Mouse (Mus musculus): Measurements from ENCODE around the gene Armc6. TPM values are rescaled to one million over a fixed set of nuclear protein-coding genes. Genes with fewer than 3 reads are reported as not detected.

The Armc6 gene
- polyA plus RNA-seq, 1 experiment from 2014 or later = 17.8 TPM

DNA sequence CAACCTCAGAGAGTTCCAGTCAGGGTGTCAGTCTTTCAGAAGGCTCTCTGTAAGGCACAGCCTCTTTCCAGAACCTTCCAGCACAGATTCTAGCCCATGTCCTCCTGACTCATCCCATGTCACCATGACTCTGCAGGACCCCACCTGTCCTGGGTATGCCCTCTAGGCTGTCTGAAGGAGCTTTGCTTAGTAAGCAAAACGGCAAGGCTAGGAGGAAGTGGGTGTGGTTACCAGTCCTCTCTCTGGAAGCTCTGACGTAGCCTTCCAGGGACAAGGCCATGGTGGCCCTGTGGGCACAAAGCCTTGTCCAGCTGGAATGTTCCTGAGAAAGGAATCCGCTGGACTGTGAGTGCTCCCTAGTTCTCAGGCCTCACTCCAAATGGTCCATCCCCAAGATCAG, 38.7 kb upstream of the Armc6 start:
- ATAC-seq (replicated peaks; ENCODE audit: insufficient number of reproducible peaks, low FRiP score, low TSS enrichment) = 0 out of 2 replicates have a peak, but pooled peaks have one; percentile 20
- 54% methylated on average over 3 of the region's 3 CpGs for WGBS (ENCODE audit: insufficient replicate concordance)

DNA sequence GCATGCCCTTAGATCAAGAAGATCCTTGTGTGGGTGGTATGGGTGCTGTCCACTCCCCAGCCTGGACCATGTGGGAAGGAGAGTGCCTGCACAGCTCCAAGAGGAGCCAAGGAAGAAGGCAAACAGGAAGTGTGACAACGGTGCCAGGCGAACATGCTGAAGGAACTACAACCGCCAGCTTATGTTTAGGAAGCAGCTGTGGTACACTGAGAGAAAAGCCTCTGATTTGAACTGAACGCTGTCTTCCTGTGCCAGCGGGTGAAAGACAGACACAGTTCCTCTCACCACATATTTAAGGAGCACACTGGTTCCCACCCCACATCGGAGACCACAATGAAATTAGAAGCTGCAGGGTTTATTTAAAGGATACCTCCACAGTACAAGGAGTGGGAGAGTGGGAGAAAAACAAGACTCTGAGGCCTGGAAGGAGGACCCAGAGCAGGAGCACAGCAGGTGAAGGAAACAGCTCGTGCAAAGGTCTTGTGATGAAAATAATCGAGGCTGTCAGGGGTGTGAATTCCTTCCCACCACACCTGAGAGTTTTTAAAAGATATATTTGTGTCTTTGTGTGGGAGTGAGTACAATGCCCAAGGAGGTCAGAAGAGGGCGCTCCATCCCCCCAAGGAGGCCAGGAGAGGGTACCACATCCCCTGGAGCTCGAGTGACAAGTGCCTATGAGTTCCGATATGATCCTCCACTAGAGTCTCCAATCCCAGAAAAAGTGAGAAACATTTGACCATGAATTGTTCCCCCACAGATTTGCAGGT, 34.7 kb upstream of the Armc6 start:
- Histone ChIP-seq H3K36me3 (ENCODE audit: control insufficient read depth, insufficient read depth, low read length) (peaks cover 11% of the 10 kb centered on the region), H3K27ac (ENCODE audit: low read depth, low read length) (peak overlapping the region; percentile 46), H3K9me3 (replicated peaks; ENCODE audit: control insufficient read depth, low read length) (no peaks in the 10 kb centered on the region), H3K4me2 (no peak overlapping the region), H3K27me3 (ENCODE audit: control insufficient read depth, insufficient read depth, low read length) (no peaks in the 10 kb centered on the region), H3K9ac (ENCODE audit: low read depth, low read length) (no peak overlapping the region), H3K4me3 (ENCODE audit: low read depth, low read length) (no peak overlapping the region), H3K4me1 (ENCODE audit: control insufficient read depth, insufficient read depth, low read length) (peaks cover 2% of the 10 kb centered on the region; the same call in 1 of the 2 replicates)
- WGBS (ENCODE audit: insufficient replicate concordance) = 44% methylated on average over 11 of the region's 11 CpGs
- no peak for ATAC-seq (replicated peaks; ENCODE audit: insufficient number of reproducible peaks, low FRiP score, low TSS enrichment)

More for the DNA sequence above, 38.7 kb upstream of the Armc6 start:
- no peak overlapping the region for H3K4me2 ChIP-seq
- peaks cover 4% of the 10 kb centered on the region; the same call in 1 of the 2 replicates for H3K4me1 ChIP-seq (ENCODE audit: control insufficient read depth, insufficient read depth, low read length)
- no peak overlapping the region for H3K4me3 ChIP-seq (ENCODE audit: low read depth, low read length)
- H3K9me3 ChIP-seq (replicated peaks; ENCODE audit: control insufficient read depth, low read length) = no peaks in the 10 kb centered on the region
- no peaks in the 10 kb centered on the region for H3K36me3 ChIP-seq (ENCODE audit: control insufficient read depth, insufficient read depth, low read length)
- H3K27me3 ChIP-seq (ENCODE audit: control insufficient read depth, insufficient read depth, low read length) = no peaks in the 10 kb centered on the region
- H3K27ac ChIP-seq (ENCODE audit: low read depth, low read length) = no peak overlapping the region
- H3K9ac ChIP-seq (ENCODE audit: low read depth, low read length) = no peak overlapping the region; the same call in 1 of the 2 replicates

DNA sequence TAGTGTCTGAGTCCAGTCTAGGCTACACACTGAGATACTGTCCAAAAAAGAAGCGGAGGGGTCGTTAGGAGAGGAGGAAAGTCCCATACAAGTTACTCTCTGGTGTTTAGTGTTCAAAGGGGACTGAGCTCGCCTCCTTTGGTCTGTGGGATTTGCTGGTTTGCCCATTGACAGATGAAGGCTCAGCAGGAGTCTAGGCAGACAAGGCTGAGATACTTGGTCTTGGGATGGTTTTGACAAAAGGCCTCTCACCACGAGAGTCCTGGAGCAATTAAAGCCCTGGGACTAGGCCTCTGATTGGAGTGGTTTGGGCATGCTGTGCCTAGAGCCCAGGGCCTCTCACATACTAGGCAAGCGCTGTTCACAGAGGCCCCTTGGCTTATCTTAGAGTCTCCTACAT, 34.0 kb upstream of the Armc6 start:
- H3K36me3 ChIP-seq (ENCODE audit: control insufficient read depth, insufficient read depth, low read length) = peaks cover 16% of the 10 kb centered on the region
- 51% methylated on average over 5 of the region's 5 CpGs for WGBS (ENCODE audit: insufficient replicate concordance)
- peaks cover 2% of the 10 kb centered on the region; the same call in 1 of the 2 replicates for H3K4me1 ChIP-seq (ENCODE audit: control insufficient read depth, insufficient read depth, low read length)
- H3K9ac ChIP-seq (ENCODE audit: low read depth, low read length) = no peak overlapping the region
- no peak overlapping the region for H3K27ac ChIP-seq (ENCODE audit: low read depth, low read length)
- H3K9me3 ChIP-seq (replicated peaks; ENCODE audit: control insufficient read depth, low read length) = no peaks in the 10 kb centered on the region
- H3K4me2 ChIP-seq = no peak overlapping the region
- H3K27me3 ChIP-seq (ENCODE audit: control insufficient read depth, insufficient read depth, low read length) = no peaks in the 10 kb centered on the region
- no peak for ATAC-seq (replicated peaks; ENCODE audit: insufficient number of reproducible peaks, low FRiP score, low TSS enrichment)
- H3K4me3 ChIP-seq (ENCODE audit: low read depth, low read length) = no peak overlapping the region

DNA sequence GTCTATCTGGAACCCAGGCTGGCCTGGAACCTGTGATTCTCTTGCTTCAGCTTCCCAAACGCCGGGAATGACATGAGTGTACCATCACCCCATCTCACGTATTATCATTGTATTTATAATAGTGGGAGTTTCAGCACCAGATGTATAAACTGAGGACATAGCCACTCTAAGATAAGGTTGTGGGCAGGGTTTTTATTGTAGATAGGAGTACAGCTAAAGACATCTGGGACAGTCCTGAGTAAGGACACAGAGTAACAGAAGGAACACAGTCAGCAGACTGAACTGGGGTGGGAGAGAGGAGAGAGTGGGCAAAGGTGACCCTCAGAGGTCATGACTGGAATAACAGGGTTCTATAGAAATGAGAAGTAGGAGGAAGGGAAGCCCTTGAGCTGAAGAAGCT, 33.4 kb upstream of the Armc6 start:
- H3K9me3 ChIP-seq (replicated peaks; ENCODE audit: control insufficient read depth, low read length) = no peaks in the 10 kb centered on the region
- no peak for ATAC-seq (replicated peaks; ENCODE audit: insufficient number of reproducible peaks, low FRiP score, low TSS enrichment)
- no peak overlapping the region for H3K27ac ChIP-seq (ENCODE audit: low read depth, low read length)
- WGBS (ENCODE audit: insufficient replicate concordance) = 75% methylated on average over 3 of the region's 3 CpGs
- no peak overlapping the region for H3K4me3 ChIP-seq (ENCODE audit: low read depth, low read length)
- no peak overlapping the region for H3K4me2 ChIP-seq
- no peaks in the 10 kb centered on the region for H3K27me3 ChIP-seq (ENCODE audit: control insufficient read depth, insufficient read depth, low read length)
- no peak overlapping the region for H3K9ac ChIP-seq (ENCODE audit: low read depth, low read length)
- peaks cover 22% of the 10 kb centered on the region for H3K36me3 ChIP-seq (ENCODE audit: control insufficient read depth, insufficient read depth, low read length)
- 0 out of 2 replicates have a peak, but pooled peaks cover 2% of the 10 kb centered on the region for H3K4me1 ChIP-seq (ENCODE audit: control insufficient read depth, insufficient read depth, low read length)

DNA sequence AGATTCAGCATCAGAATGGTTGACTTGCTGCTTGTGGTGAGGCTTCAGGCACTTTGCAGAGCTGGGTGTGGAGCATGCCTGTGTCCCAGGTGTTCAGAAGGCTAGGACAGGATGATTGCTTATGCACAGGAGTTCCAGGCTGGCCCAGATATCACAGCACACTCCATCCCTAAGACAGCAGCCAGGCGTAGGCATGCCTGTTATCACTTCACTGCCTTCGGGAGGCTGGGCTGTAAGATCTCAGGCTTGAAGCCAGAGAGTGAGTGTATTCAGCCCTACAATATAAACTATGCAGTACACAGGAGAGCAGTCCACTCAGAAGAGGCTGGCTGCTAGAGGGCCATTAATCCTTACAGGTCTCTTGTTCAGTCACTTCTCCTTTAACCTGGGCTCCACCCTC, 24.8 kb upstream of the Armc6 start:
- Histone ChIP-seq H3K27ac (ENCODE audit: low read depth, low read length) (no peak overlapping the region), H3K36me3 (ENCODE audit: control insufficient read depth, insufficient read depth, low read length) (peaks cover 59% of the 10 kb centered on the region), H3K27me3 (ENCODE audit: control insufficient read depth, insufficient read depth, low read length) (no peaks in the 10 kb centered on the region), H3K4me3 (ENCODE audit: low read depth, low read length) (no peak overlapping the region), H3K4me1 (ENCODE audit: control insufficient read depth, insufficient read depth, low read length) (no peaks in the 10 kb centered on the region), H3K9me3 (replicated peaks; ENCODE audit: control insufficient read depth, low read length) (no peaks in the 10 kb centered on the region), H3K4me2 (no peak overlapping the region), H3K9ac (ENCODE audit: low read depth, low read length) (no peak overlapping the region)
- ATAC-seq (replicated peaks; ENCODE audit: insufficient number of reproducible peaks, low FRiP score, low TSS enrichment) = no peak
- 37% methylated on average over 2 of the region's 2 CpGs for WGBS (ENCODE audit: insufficient replicate concordance)

DNA sequence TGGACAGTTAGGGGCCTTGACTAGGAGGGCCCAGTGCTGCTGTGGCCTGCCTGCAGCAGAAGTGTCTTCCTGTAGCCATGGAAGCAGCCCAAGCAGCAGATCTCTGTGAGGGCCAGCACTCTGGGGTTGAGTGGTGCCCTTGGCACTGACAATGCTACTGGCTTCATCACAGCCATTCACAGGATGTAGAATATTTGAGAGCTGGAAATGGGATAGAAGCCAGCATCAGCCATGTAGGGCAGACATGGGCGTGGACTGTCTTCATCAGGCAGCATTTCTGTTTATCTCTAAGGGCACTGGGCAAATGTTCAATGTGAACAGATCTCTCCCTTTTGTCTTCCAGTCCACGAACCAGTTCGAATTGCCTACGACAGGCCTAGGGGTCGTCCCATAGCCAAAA, 24.3 kb upstream of the Armc6 start:
- Histone ChIP-seq H3K27ac (ENCODE audit: low read depth, low read length) (no peak overlapping the region), H3K9me3 (replicated peaks; ENCODE audit: control insufficient read depth, low read length) (no peaks in the 10 kb centered on the region), H3K9ac (ENCODE audit: low read depth, low read length) (no peak overlapping the region), H3K4me1 (ENCODE audit: control insufficient read depth, insufficient read depth, low read length) (no peaks in the 10 kb centered on the region), H3K36me3 (ENCODE audit: control insufficient read depth, insufficient read depth, low read length) (peaks cover 59% of the 10 kb centered on the region), H3K27me3 (ENCODE audit: control insufficient read depth, insufficient read depth, low read length) (no peaks in the 10 kb centered on the region), H3K4me2 (no peak overlapping the region), H3K4me3 (ENCODE audit: low read depth, low read length) (no peak overlapping the region)
- 83% methylated on average over 5 of the region's 5 CpGs for WGBS (ENCODE audit: insufficient replicate concordance)
- ATAC-seq (replicated peaks; ENCODE audit: insufficient number of reproducible peaks, low FRiP score, low TSS enrichment) = no peak

DNA sequence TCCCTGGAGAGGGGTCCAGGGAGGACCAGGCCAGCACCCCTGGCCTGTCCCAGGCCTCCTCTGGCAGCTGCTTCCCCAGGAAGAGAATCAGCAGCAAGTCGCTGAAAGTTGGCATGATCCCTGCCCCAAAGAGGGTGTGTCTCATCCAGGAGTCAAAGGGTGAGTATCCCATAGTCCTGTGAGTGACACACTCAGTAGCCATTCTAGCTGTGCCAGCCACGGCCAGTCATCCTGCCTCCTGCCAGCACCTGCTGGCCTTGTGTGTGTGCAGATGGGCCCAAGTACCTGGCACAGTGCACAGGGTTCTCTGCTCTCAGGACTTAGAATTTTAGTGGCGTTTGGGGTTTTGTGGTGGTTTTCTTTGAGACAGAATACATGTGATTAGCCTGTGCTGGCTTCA, 23.2 kb upstream of the Armc6 start:
- WGBS (ENCODE audit: insufficient replicate concordance) = 81% methylated on average over 3 of the region's 3 CpGs
- no peak overlapping the region for H3K27ac ChIP-seq (ENCODE audit: low read depth, low read length)
- ATAC-seq (replicated peaks; ENCODE audit: insufficient number of reproducible peaks, low FRiP score, low TSS enrichment) = no peak

DNA sequence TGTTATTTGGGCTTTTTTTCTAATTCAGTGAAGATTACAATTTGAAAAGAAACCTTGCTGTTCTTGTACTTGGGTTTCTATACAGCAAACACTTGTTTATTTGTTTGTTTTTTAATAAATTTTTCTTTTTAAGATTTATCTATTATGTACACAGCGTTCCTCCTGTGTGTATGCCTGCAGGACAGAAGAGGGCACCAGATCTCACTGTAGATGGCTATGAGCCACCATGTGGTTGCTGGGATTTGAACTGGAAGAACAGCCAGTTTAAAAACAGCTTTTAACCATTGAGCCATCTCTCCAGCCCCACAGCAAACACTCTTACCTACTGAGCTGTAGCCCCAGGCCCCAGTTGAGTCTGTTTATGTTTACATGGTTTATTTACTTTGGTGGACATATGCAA, 20.4 kb upstream of the Armc6 start:
- H3K27me3 ChIP-seq (ENCODE audit: control insufficient read depth, insufficient read depth, low read length) = no peaks in the 10 kb centered on the region
- no peak overlapping the region for H3K9ac ChIP-seq (ENCODE audit: low read depth, low read length)
- H3K4me3 ChIP-seq (ENCODE audit: low read depth, low read length) = no peak overlapping the region
- 83% methylated on average over 1 of the region's 1 CpGs for WGBS (ENCODE audit: insufficient replicate concordance)
- H3K9me3 ChIP-seq (replicated peaks; ENCODE audit: control insufficient read depth, low read length) = no peaks in the 10 kb centered on the region
- peaks cover 53% of the 10 kb centered on the region for H3K36me3 ChIP-seq (ENCODE audit: control insufficient read depth, insufficient read depth, low read length)
- H3K27ac ChIP-seq (ENCODE audit: low read depth, low read length) = no peak overlapping the region
- no peak overlapping the region for H3K4me2 ChIP-seq
- no peak for ATAC-seq (replicated peaks; ENCODE audit: insufficient number of reproducible peaks, low FRiP score, low TSS enrichment)
- H3K4me1 ChIP-seq (ENCODE audit: control insufficient read depth, insufficient read depth, low read length) = no peaks in the 10 kb centered on the region

More for the DNA sequence above, 23.2 kb upstream of the Armc6 start:
- no peaks in the 10 kb centered on the region for H3K4me1 ChIP-seq (ENCODE audit: control insufficient read depth, insufficient read depth, low read length)
- H3K4me3 ChIP-seq (ENCODE audit: low read depth, low read length) = no peak overlapping the region
- no peaks in the 10 kb centered on the region for H3K9me3 ChIP-seq (replicated peaks; ENCODE audit: control insufficient read depth, low read length)
- peaks cover 61% of the 10 kb centered on the region for H3K36me3 ChIP-seq (ENCODE audit: control insufficient read depth, insufficient read depth, low read length)
- no peak overlapping the region for H3K4me2 ChIP-seq
- no peak overlapping the region for H3K9ac ChIP-seq (ENCODE audit: low read depth, low read length)
- no peaks in the 10 kb centered on the region for H3K27me3 ChIP-seq (ENCODE audit: control insufficient read depth, insufficient read depth, low read length)

DNA sequence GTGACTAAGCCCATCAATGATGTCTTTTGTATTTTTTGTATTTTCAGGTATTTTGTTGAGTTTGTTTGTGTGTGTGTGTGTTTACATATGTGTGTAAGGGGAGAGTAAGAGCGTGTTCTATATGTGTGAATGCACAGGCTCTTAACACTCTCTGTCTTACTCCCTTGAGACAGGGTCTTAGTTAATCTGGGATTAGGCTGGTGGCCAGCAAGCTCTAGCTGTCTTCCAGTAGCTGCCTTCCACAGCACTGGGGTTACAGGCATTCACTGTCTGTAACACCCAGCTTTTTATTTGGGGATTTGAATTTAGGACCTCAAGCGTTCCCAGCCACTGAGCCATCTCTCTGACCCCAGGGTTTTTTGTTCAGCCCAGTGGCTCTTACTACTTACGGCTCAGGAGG, 13.6 kb upstream of the Armc6 start:
- Histone ChIP-seq H3K36me3 (ENCODE audit: control insufficient read depth, insufficient read depth, low read length) (peaks cover 41% of the 10 kb centered on the region), H3K9ac (ENCODE audit: low read depth, low read length) (no peak overlapping the region), H3K4me2 (no peak overlapping the region), H3K27ac (ENCODE audit: low read depth, low read length) (no peak overlapping the region), H3K4me3 (ENCODE audit: low read depth, low read length) (no peak overlapping the region), H3K9me3 (replicated peaks; ENCODE audit: control insufficient read depth, low read length) (no peaks in the 10 kb centered on the region), H3K27me3 (ENCODE audit: control insufficient read depth, insufficient read depth, low read length) (no peaks in the 10 kb centered on the region), H3K4me1 (ENCODE audit: control insufficient read depth, insufficient read depth, low read length) (no peaks in the 10 kb centered on the region)
- no peak for ATAC-seq (replicated peaks; ENCODE audit: insufficient number of reproducible peaks, low FRiP score, low TSS enrichment)
- 90% methylated on average over 3 of the region's 3 CpGs for WGBS (ENCODE audit: insufficient replicate concordance)

All from heart, embryonic 11.5 days (tissue).